Mouse (Mus musculus): ENCODE results near the gene Klk1b24. TPM values are rescaled to one million over a fixed set of nuclear protein-coding genes. Genes with fewer than 3 reads are reported as not detected.
A peak's percentile ranks its signal among the peaks of the same experiment; 100 is the strongest.
"Not testable (repeated sequence)": the region's sequence is repeated elsewhere in the genome, so short reads cannot be mapped to it uniquely, and the experiment has no call there.

Gene Klk1b24
- not detected in 2 replicates for polyA plus RNA-seq (2014; fragmentation: Nextera tagmentation; extraction: Ambion mirVana)

- H3K4me3 ChIP-seq (ENCODE audit: low read depth, low read length); ATAC-seq; H3K9me3 ChIP-seq (replicated peaks; ENCODE audit: control insufficient read depth, low read length); H3K27ac ChIP-seq (ENCODE audit: low read depth, low read length); H3K9ac ChIP-seq (ENCODE audit: low read length); DNase-seq (ENCODE audit: low spot score); H3K4me2 ChIP-seq (ENCODE audit: low read length); H3K27me3 ChIP-seq (replicated peaks; ENCODE audit: control insufficient read depth, insufficient read depth, low read length); H3K4me1 ChIP-seq (ENCODE audit: control insufficient read depth, insufficient read depth, low read length); H3K36me3 ChIP-seq (ENCODE audit: control insufficient read depth, insufficient read depth, low read length): not testable (repeated sequence)
Observed at GRCm38 (mm10) chr7:44187936-44188335, at the start of gene Klk1b24. Gene Klk1b24 (plus strand): TSS chr7:44188236.

- 17% methylated on average over 9 of the region's 9 CpGs for WGBS
Observed at GRCm38 (mm10) chr7:44179299-44180045, 8.6 kb upstream of the Klk1b24 start.

GRCm38 (mm10) chr7:44186516-44186915 lies 1.5 kb upstream of the Klk1b24 start:
- H3K4me3 ChIP-seq (ENCODE audit: low read depth, low read length); H3K4me2 ChIP-seq (ENCODE audit: low read length); DNase-seq (ENCODE audit: low spot score); H3K36me3 ChIP-seq (ENCODE audit: control insufficient read depth, insufficient read depth, low read length); H3K27ac ChIP-seq (ENCODE audit: low read depth, low read length); H3K9me3 ChIP-seq (replicated peaks; ENCODE audit: control insufficient read depth, low read length); H3K4me1 ChIP-seq (ENCODE audit: control insufficient read depth, insufficient read depth, low read length); H3K9ac ChIP-seq (ENCODE audit: low read length); ATAC-seq; H3K27me3 ChIP-seq (replicated peaks; ENCODE audit: control insufficient read depth, insufficient read depth, low read length): not testable (repeated sequence)
- WGBS: 69% methylated on average over 8 of the region's 8 CpGs

More at GRCm38 (mm10) chr7:44179299-44180045, 8.6 kb upstream of the Klk1b24 start:
- Histone ChIP-seq H3K9ac (ENCODE audit: low read length) (no peak overlapping the region), H3K4me2 (ENCODE audit: low read length) (no peak overlapping the region), H3K36me3 (ENCODE audit: control insufficient read depth, insufficient read depth, low read length) (no peaks in the 10 kb centered on the region), H3K9me3 (replicated peaks; ENCODE audit: control insufficient read depth, low read length) (no peaks in the 10 kb centered on the region), H3K27me3 (replicated peaks; ENCODE audit: control insufficient read depth, insufficient read depth, low read length) (no peaks in the 10 kb centered on the region), H3K27ac (ENCODE audit: low read depth, low read length) (no peak overlapping the region), H3K4me1 (ENCODE audit: control insufficient read depth, insufficient read depth, low read length) (no peaks in the 10 kb centered on the region), H3K4me3 (ENCODE audit: low read depth, low read length) (no peak overlapping the region)
- DNase-seq (ENCODE audit: low spot score): peak; percentile 6
- ATAC-seq: no peak

GRCm38 (mm10) chr7:44193466-44193865 lies 5.4 kb downstream of the Klk1b24 start:
- not testable (repeated sequence) for ATAC-seq; H3K27me3 ChIP-seq (replicated peaks; ENCODE audit: control insufficient read depth, insufficient read depth, low read length); H3K4me2 ChIP-seq (ENCODE audit: low read length); DNase-seq (ENCODE audit: low spot score); H3K27ac ChIP-seq (ENCODE audit: low read depth, low read length); H3K9ac ChIP-seq (ENCODE audit: low read length); H3K4me3 ChIP-seq (ENCODE audit: low read depth, low read length); H3K36me3 ChIP-seq (ENCODE audit: control insufficient read depth, insufficient read depth, low read length); H3K4me1 ChIP-seq (ENCODE audit: control insufficient read depth, insufficient read depth, low read length); H3K9me3 ChIP-seq (replicated peaks; ENCODE audit: control insufficient read depth, low read length)
- 83% methylated on average over 1 of the region's 1 CpGs for WGBS

DNA sequence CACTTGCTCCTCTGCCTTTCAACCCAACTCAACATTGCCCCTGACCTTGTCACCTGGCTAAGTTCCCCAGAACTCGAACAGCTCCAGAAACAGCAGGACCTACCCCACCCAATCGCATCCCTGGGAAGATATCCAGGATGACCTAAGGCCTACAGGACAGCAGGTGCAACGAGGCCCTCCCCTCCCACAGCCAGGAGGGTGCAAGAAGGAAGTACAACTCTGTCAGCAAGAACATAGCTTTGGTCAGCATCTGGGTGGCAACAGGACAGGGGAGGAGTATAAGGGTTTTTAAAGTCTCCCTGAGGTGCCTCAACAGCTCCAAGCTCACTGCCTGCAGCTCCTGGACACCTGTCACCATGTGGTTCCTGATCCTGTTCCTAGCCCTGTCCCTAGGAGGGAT lies 9.9 kb downstream of the Klk1b24 start, which contains the start of gene Klk1b3:
Gene Klk1b3, plus strand, starts transcription at position 301 of the 400 bp plus-strand sequence.
- H3K9me3 ChIP-seq (replicated peaks; ENCODE audit: control insufficient read depth, low read length): no peaks in the 10 kb centered on the region
- H3K4me1 ChIP-seq (ENCODE audit: control insufficient read depth, insufficient read depth, low read length): no peaks in the 10 kb centered on the region
- ATAC-seq (no peak), DNase-seq (ENCODE audit: low spot score) (no peak)
- H3K4me2 ChIP-seq (ENCODE audit: low read length): no peak within 1 kb of the TSS
- no peak within 1 kb of the TSS for H3K9ac ChIP-seq (ENCODE audit: low read length)
- H3K27ac ChIP-seq (ENCODE audit: low read depth, low read length): no peak within 1 kb of the TSS
- H3K4me3 ChIP-seq (ENCODE audit: low read depth, low read length): no peak within 1 kb of the TSS
- H3K36me3 ChIP-seq (ENCODE audit: control insufficient read depth, insufficient read depth, low read length): no peaks in the 10 kb centered on the region
- no peaks in the 10 kb centered on the region for H3K27me3 ChIP-seq (replicated peaks; ENCODE audit: control insufficient read depth, insufficient read depth, low read length)
- 69% methylated on average over 3 of the region's 3 CpGs for WGBS

DNA sequence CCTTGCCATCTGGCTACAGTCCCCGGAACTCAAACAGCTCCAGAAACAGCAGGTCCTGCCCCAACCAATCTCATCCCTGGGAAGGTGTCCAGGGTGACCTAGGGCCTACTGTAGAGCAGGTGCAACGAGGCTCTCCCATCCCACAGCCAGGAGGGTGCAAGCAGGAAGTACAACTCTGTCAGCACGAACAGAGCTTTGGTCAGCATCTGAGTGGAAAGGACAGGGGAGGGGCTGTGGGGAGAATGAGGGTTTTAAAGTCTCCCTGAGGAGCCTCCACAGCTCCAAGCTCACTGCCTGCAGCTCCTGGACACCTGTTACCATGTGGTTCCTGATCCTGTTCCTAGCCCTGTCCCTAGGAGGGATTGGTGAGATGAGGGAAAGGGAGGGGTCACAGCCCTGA lies 19.1 kb downstream of the Klk1b24 start, which contains the start of gene Klk1b4:
Gene Klk1b4, plus strand, starts transcription at position 301 of the 400 bp plus-strand sequence.
- not testable (repeated sequence) for ATAC-seq; H3K4me2 ChIP-seq (ENCODE audit: low read length); H3K4me3 ChIP-seq (ENCODE audit: low read depth, low read length); H3K36me3 ChIP-seq (ENCODE audit: control insufficient read depth, insufficient read depth, low read length); H3K4me1 ChIP-seq (ENCODE audit: control insufficient read depth, insufficient read depth, low read length); DNase-seq (ENCODE audit: low spot score); H3K9me3 ChIP-seq (replicated peaks; ENCODE audit: control insufficient read depth, low read length); H3K27me3 ChIP-seq (replicated peaks; ENCODE audit: control insufficient read depth, insufficient read depth, low read length); H3K9ac ChIP-seq (ENCODE audit: low read length); H3K27ac ChIP-seq (ENCODE audit: low read depth, low read length)
- WGBS: 62% methylated on average over 3 of the region's 3 CpGs

GRCm38 (mm10) chr7:44208307-44208706 lies 20.3 kb downstream of the Klk1b24 start:
- H3K4me3 ChIP-seq (ENCODE audit: low read depth, low read length): no peak overlapping the region
- H3K9ac ChIP-seq (ENCODE audit: low read length): no peak overlapping the region
- H3K9me3 ChIP-seq (replicated peaks; ENCODE audit: control insufficient read depth, low read length): no peaks in the 10 kb centered on the region
- H3K36me3 ChIP-seq (ENCODE audit: control insufficient read depth, insufficient read depth, low read length): no peaks in the 10 kb centered on the region
- 88% methylated on average over 3 of the region's 3 CpGs for WGBS
- H3K27me3 ChIP-seq (replicated peaks; ENCODE audit: control insufficient read depth, insufficient read depth, low read length): no peaks in the 10 kb centered on the region
- no peak for DNase-seq (ENCODE audit: low spot score)
- no peaks in the 10 kb centered on the region for H3K4me1 ChIP-seq (ENCODE audit: control insufficient read depth, insufficient read depth, low read length)
- H3K27ac ChIP-seq (ENCODE audit: low read depth, low read length): no peak overlapping the region
- no peak overlapping the region for H3K4me2 ChIP-seq (ENCODE audit: low read length)
- no peak for ATAC-seq

DNA sequence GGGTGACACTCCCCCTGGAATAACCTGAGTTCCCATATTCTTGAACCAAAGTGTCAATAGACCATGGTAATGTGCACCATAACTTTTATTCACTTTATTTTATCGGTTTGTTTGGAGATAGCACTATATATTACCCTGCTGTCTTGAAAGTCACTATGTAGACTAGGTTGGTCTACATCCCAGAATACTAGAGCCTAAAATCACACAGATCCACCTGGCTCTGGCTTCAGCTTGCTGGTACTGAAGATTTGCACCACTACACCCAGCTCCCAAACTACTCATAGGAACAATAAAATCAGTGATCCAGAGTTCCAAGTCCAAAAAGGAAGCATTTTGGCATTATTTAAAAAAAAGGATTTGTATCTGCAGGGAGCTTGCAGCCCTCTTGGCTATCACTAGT lies 27.6 kb downstream of the Klk1b24 start, which contains the start of gene Klk1b5:
Gene Klk1b5, plus strand, starts transcription at position 301 of the 400 bp plus-strand sequence.
- DNase-seq (ENCODE audit: low spot score) (no peak), ATAC-seq (no peak)
- no peak within 1 kb of the TSS for H3K4me3 ChIP-seq (ENCODE audit: low read depth, low read length)
- H3K9me3 ChIP-seq (replicated peaks; ENCODE audit: control insufficient read depth, low read length): no peaks in the 10 kb centered on the region
- H3K27ac ChIP-seq (ENCODE audit: low read depth, low read length): no peak within 1 kb of the TSS
- WGBS: 90% methylated on average over 1 of the region's 1 CpGs
- H3K4me1 ChIP-seq (ENCODE audit: control insufficient read depth, insufficient read depth, low read length): no peaks in the 10 kb centered on the region
- no peaks in the 10 kb centered on the region for H3K36me3 ChIP-seq (ENCODE audit: control insufficient read depth, insufficient read depth, low read length)
- no peaks in the 10 kb centered on the region for H3K27me3 ChIP-seq (replicated peaks; ENCODE audit: control insufficient read depth, insufficient read depth, low read length)
- no peak within 1 kb of the TSS for H3K9ac ChIP-seq (ENCODE audit: low read length)
- no peak within 1 kb of the TSS for H3K4me2 ChIP-seq (ENCODE audit: low read length)

GRCm38 (mm10) chr7:44221601-44222000 lies 33.6 kb downstream of the Klk1b24 start:
- not testable (repeated sequence) for H3K27me3 ChIP-seq (replicated peaks; ENCODE audit: control insufficient read depth, insufficient read depth, low read length); H3K4me2 ChIP-seq (ENCODE audit: low read length); H3K9ac ChIP-seq (ENCODE audit: low read length); H3K4me1 ChIP-seq (ENCODE audit: control insufficient read depth, insufficient read depth, low read length); H3K4me3 ChIP-seq (ENCODE audit: low read depth, low read length); DNase-seq (ENCODE audit: low spot score); H3K9me3 ChIP-seq (replicated peaks; ENCODE audit: control insufficient read depth, low read length); ATAC-seq; H3K36me3 ChIP-seq (ENCODE audit: control insufficient read depth, insufficient read depth, low read length); H3K27ac ChIP-seq (ENCODE audit: low read depth, low read length)
- 73% methylated on average over 8 of the region's 10 CpGs for WGBS
